Mouse (Mus musculus): ENCODE data around the gene Alyref2. TPM values are rescaled to one million over a fixed set of nuclear protein-coding genes. Genes with fewer than 3 reads are reported as not detected.

Alyref2 gene
- total and polyA plus RNA-seq, 2 experiments from 2014 or later, result 13.4 to 20.8 TPM

DNA sequence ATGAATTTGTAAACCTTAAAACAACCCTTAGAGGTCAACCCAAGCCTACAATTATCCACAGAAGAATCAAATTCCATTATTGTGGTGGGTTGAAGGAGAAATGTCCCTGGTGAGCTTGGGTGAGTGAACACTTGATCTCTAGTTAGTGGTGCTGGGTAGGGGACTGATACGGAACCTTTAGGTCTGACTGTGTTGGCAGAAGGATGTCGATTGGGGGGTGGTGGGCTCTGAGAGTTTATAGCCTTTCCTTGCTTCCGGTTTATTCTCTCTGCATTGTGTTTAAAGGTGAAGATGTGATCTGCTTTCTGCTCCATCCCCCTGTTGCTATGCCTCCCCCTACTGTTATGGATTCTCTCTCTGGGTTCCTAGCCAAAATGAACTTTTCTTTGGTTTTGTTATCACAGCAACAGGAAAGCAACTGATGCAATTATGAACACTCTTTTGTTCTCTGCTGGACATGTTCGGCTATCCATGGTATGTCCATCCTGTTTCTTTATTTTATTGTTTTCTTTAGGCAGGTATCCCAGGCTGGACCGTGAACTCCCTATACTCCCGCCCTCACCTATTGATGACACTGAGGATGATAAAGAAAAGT is 2.2 kb upstream of the Alyref2 start:
- ATAC-seq (no peak), DNase-seq (no peak)
- Histone ChIP-seq H3K9ac (no peak overlapping the region), H3K36me3 (ENCODE audit: insufficient read depth) (no peaks in the 10 kb centered on the region), H3K4me1 (ENCODE audit: insufficient read depth) (no peaks in the 10 kb centered on the region), H3K9me3 (ENCODE audit: low read length) (no peaks in the 10 kb centered on the region), H3K27ac (ENCODE audit: low read depth, low read length) (no peak overlapping the region), H3K27me3 (ENCODE audit: insufficient read depth, low read length) (no peaks in the 10 kb centered on the region), H3K4me2 (ENCODE audit: low read depth) (no peak overlapping the region), H3K4me3 (ENCODE audit: low read depth, low read length) (no peak overlapping the region)
- TF ChIP-seq CTCF (IDR thresholded peaks at IDR 0.05; ENCODE audit: low read depth), result no peak
- WGBS, result 59% methylated on average over 6 of the region's 6 CpGs

DNA sequence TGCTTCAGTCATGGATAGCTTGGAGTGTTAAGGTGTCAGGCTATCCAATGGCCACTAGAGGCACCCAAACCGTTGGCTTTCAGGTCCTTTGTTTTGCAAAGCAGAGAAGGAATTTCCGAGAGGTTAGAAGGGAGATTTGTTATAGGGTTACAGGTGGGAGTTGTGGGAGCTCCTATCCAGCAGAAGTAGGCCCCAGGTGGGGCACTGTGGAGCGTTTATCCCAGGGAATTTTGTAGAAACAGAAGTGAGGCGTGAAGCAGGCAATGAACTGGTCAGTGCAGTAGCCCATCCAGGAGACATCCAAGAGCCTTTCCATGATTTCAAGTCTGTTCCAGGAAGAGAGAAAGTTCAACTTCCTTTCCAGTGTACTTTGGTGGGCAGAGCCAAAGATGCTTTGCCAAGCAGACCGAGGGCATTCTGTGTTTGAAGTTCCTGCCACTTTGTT is 1.6 kb upstream of the Alyref2 start:
- Histone ChIP-seq H3K4me2 (ENCODE audit: low read depth) (peak overlapping the region; percentile 64), H3K36me3 (ENCODE audit: insufficient read depth) (no peaks in the 10 kb centered on the region), H3K4me1 (ENCODE audit: insufficient read depth) (no peaks in the 10 kb centered on the region), H3K9me3 (ENCODE audit: low read length) (no peaks in the 10 kb centered on the region), H3K9ac (no peak overlapping the region), H3K27ac (ENCODE audit: low read depth, low read length) (peak overlapping the region; percentile 47; the same call in 1 of the 2 replicates), H3K27me3 (ENCODE audit: insufficient read depth, low read length) (no peaks in the 10 kb centered on the region), H3K4me3 (ENCODE audit: low read depth, low read length) (no peak overlapping the region)
- 7% methylated on average over 5 of the region's 5 CpGs for WGBS
- peak; percentile 55 for DNase-seq
- ATAC-seq, result no peak
- peak; percentile 62 for TF ChIP-seq CTCF (IDR thresholded peaks at IDR 0.05; ENCODE audit: low read depth)

DNA sequence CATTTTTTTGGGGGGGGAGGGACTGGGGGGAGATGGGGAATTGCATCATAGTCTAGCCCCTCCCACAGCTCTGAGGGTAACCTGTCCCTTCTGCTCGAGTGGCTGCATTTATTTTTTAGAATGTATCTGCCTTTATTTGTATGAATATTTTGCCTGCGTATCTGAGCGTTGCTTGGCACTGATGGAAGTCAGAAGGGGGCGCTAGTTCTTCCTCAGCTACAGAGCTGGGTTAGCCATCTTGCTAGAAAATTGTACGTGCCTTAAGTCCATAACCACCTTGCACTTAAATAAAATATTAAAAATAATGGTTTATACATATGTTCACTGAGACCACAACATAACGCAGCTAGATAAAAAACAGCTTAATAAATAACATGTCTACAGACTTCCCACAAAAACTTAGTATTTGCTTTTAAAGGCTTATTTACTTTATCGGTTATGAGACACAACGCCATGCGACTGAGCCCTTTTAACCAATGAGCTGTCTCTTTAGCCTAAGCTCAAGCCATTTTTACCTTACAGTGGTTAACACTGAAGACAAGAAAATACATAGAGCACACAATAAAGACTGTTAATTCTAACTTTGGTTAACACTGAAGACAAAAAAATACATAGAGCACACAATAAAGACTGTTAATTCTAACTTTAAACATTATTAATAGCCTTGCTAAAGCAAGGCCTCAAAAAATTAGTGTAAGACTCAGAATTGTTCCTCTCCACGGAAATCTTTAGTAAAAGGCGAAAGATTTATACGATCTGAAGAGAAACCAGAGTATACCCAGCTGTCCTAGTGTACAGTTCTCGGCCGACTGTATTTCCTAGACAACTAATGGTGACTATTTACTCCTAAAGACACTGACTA is 659 bp upstream of the Alyref2 start:
- ATAC-seq (peak; percentile 85), DNase-seq (peak; percentile 90)
- Histone ChIP-seq H3K4me3 (ENCODE audit: low read depth, low read length) (peak overlapping the region; percentile 69), H3K9ac (peak overlapping the region; percentile 84), H3K4me2 (ENCODE audit: low read depth) (peak overlapping the region; percentile 64), H3K27ac (ENCODE audit: low read depth, low read length) (peak overlapping the region; percentile 95), H3K36me3 (ENCODE audit: insufficient read depth) (no peaks in the 10 kb centered on the region), H3K27me3 (ENCODE audit: insufficient read depth, low read length) (no peaks in the 10 kb centered on the region), H3K4me1 (ENCODE audit: insufficient read depth) (no peaks in the 10 kb centered on the region), H3K9me3 (ENCODE audit: low read length) (no peaks in the 10 kb centered on the region)
- WGBS, result 1% methylated on average over 14 of the region's 14 CpGs
- TF ChIP-seq CTCF (IDR thresholded peaks at IDR 0.05; ENCODE audit: low read depth), result peak; percentile 72

DNA sequence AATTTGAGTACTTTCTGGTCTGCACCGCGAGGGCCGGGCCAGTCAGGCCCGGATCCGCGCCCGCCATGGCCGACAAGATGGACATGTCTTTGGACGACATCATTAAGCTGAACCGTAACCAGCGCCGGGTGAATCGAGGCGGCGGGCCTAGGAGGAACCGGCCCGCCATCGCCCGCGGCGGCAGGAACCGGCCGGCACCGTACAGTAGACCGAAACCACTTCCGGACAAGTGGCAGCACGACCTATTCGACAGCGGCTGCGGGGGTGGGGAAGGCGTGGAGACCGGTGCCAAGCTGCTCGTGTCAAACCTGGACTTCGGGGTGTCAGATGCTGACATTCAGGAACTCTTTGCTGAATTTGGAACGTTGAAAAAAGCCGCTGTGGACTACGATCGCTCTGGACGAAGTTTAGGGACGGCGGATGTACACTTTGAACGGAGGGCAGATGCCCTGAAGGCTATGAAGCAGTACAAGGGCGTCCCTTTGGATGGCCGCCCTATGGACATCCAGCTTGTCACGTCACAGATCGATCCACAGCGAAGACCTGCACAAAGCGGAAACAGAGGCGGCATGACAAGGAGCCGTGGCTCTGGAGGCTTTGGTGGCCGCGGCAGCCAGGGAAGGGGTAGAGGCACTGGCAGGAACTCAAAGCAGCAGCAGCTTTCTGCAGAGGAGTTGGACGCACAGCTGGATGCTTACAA is 464 bp downstream of the Alyref2 start:
- peak overlapping the region; percentile 64 for H3K4me2 ChIP-seq (ENCODE audit: low read depth)
- ATAC-seq, result peak; percentile 37

DNA sequence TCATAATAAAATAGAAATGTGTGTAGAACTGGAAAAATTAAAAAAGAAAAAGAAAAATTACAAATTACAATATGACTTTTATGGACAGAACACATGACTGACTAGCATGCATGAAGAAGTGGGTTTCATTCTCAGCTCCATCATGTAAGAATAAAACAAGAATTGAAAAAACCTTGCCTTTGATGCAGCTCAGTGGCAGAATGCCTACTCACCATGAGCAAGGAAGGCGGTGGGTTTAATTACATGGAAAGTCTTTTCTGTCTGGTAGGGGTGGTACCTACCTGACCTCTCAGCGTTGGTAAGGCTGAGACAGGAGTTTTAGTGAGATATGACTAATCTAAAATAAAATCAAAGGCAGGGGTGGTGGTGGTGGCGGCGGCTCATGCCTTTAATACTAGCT is 1.3 kb downstream of the Alyref2 start:
- no peaks in the 10 kb centered on the region for H3K27me3 ChIP-seq (ENCODE audit: insufficient read depth, low read length)
- DNase-seq (peak; percentile 8), ATAC-seq (no peak)
- peak overlapping the region; percentile 22; the same call in 1 of the 2 replicates for H3K9ac ChIP-seq
- H3K4me2 ChIP-seq (ENCODE audit: low read depth), result peak overlapping the region; percentile 64
- peak overlapping the region; percentile 69 for H3K4me3 ChIP-seq (ENCODE audit: low read depth, low read length)
- H3K4me1 ChIP-seq (ENCODE audit: insufficient read depth), result no peaks in the 10 kb centered on the region
- no peak overlapping the region for H3K27ac ChIP-seq (ENCODE audit: low read depth, low read length)
- TF ChIP-seq CTCF (IDR thresholded peaks at IDR 0.05; ENCODE audit: low read depth), result no peak
- H3K36me3 ChIP-seq (ENCODE audit: insufficient read depth), result no peaks in the 10 kb centered on the region
- 69% methylated on average over 4 of the region's 4 CpGs for WGBS
- H3K9me3 ChIP-seq (ENCODE audit: low read length), result no peaks in the 10 kb centered on the region

More for the DNA sequence above, 464 bp downstream of the Alyref2 start:
- Histone ChIP-seq H3K9ac (peak overlapping the region; percentile 84), H3K27me3 (ENCODE audit: insufficient read depth, low read length) (no peaks in the 10 kb centered on the region), H3K9me3 (ENCODE audit: low read length) (no peaks in the 10 kb centered on the region), H3K27ac (ENCODE audit: low read depth, low read length) (peak overlapping the region; percentile 95), H3K4me3 (ENCODE audit: low read depth, low read length) (peak overlapping the region; percentile 69), H3K4me1 (ENCODE audit: insufficient read depth) (no peaks in the 10 kb centered on the region), H3K36me3 (ENCODE audit: insufficient read depth) (no peaks in the 10 kb centered on the region)
- TF ChIP-seq CTCF (IDR thresholded peaks at IDR 0.05; ENCODE audit: low read depth), result no peak
- DNase-seq, result peak; percentile 73
- under 1% methylated on average over 53 of the region's 53 CpGs for WGBS

DNA sequence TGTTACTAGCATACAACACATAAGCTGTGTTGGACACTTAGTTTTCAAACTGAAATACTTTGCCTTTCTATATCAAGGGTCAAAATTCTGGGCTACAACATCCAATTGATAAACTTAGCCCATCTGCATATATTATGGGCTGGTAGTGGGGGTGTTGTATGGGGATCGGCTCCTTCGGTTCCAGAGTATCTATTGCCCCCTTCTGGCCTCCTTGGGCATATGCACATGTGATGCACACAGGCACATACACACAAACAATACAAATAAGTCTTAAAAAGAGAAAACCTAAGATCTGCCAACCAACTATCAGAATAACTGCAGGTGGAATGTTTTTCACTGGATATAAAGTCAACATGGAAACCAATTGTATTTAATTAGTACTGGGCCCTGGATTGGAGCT is 10.0 kb downstream of the Alyref2 start:
- H3K4me1 ChIP-seq (ENCODE audit: insufficient read depth), result no peaks in the 10 kb centered on the region
- peak; percentile 10; the same call in 1 of the 2 replicates for TF ChIP-seq CTCF (IDR thresholded peaks at IDR 0.05; ENCODE audit: low read depth)
- DNase-seq (no peak), ATAC-seq (no peak)
- H3K27me3 ChIP-seq (ENCODE audit: insufficient read depth, low read length), result no peaks in the 10 kb centered on the region
- H3K9ac ChIP-seq, result no peak overlapping the region
- H3K4me2 ChIP-seq (ENCODE audit: low read depth), result no peak overlapping the region
- 90% methylated on average over 2 of the region's 2 CpGs for WGBS
- H3K9me3 ChIP-seq (ENCODE audit: low read length), result no peaks in the 10 kb centered on the region
- H3K4me3 ChIP-seq (ENCODE audit: low read depth, low read length), result no peak overlapping the region
- H3K27ac ChIP-seq (ENCODE audit: low read depth, low read length), result no peak overlapping the region
- H3K36me3 ChIP-seq (ENCODE audit: insufficient read depth), result no peaks in the 10 kb centered on the region

Data from forebrain, postnatal 0 days (tissue).